Mouse (Mus musculus) bone marrow, adult 2 months (tissue): ENCODE measurements at regions not wholly inside any gene's neighbourhood (a gene's known extent, or its start where the extent isn't known, plus 50 kb on each side); places are given as distances from the start of the nearest gene placed in this dataset.

ENCODE experiments used
- CTCF ChIP-seq: fragments of 200-500 bp; IDR thresholded peaks from 2 replicates; pipeline ENCODE4 v1.5.1; 2011; ENCODE audit warnings: low read length, control low read depth; ENCODE audit not compliant: control insufficient read depth, insufficient read depth
- POLR2A ChIP-seq: fragments of 200-500 bp; IDR thresholded peaks from 2 replicates; pipeline ENCODE4 v1.6.1; 2011; ENCODE audit warnings: low read depth, mild to moderate bottlenecking, control low read depth, low read length, borderline replicate concordance; ENCODE audit not compliant: control insufficient read depth

DNA sequence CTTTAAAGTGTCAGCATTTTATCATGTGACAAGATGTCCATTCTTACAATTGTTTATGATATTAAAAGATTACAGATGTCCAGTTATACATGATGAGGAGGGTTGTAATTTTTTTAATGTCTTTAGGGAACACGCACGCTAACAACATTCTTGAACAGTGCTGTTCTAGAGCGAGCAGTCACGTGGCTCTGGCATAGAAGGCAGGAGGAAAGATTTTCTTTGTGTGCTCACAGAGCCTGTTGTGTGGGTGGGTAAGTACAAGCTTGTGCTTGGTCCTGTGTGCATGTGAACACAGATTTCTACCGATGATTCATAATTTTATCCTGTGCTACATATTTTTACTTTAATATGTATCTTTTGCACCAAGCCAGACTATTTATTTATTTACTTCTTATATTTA lies 169.1 kb upstream of the Rreb1 start:
- TF ChIP-seq POLR2A (no peak), CTCF (no peak)
